Mouse (Mus musculus) limb, embryonic 15.5 days (tissue): ENCODE measurements around the gene Lama1. TPM values are rescaled to one million over a fixed set of nuclear protein-coding genes. Genes with fewer than 3 reads are reported as not detected.
A peak's percentile ranks its signal among the peaks of the same experiment; 100 is the strongest.

ENCODE experiments used
- ATAC-seq: fragments of 200-750 bp; cut with Nextera tagmentation; 2 replicates; pipeline ENCODE4 v1.8.0; 2017; ENCODE audit warnings: low read depth, moderate TSS enrichment; ENCODE audit not compliant: insufficient number of reproducible peaks, low FRiP score, low TSS enrichment
- H3K27ac ChIP-seq: fragments of 300-500 bp; sonication (generic); 2 replicates; pipeline ENCODE4 v1.5.1; 2015; ENCODE audit warnings: moderate library complexity, mild to moderate bottlenecking, inconsistent platforms
- H3K27me3 ChIP-seq: fragments of 300-500 bp; sonication (generic); 2 replicates; pipeline ENCODE4 v1.6.1; 2015; ENCODE audit warnings: inconsistent platforms
- H3K36me3 ChIP-seq: fragments of 300-500 bp; sonication (generic); 2 replicates; pipeline ENCODE4 v1.6.1; 2015; ENCODE audit warnings: inconsistent platforms
- H3K4me1 ChIP-seq: fragments of 300-500 bp; sonication (generic); 2 replicates; pipeline ENCODE4 v1.6.1; 2015; ENCODE audit warnings: inconsistent platforms
- H3K4me2 ChIP-seq: fragments of 300-500 bp; sonication (generic); 2 replicates; pipeline ENCODE4 v1.6.1; 2015; ENCODE audit warnings: mild to moderate bottlenecking, inconsistent platforms
- H3K4me3 ChIP-seq: fragments of 300-500 bp; sonication (generic); 2 replicates; pipeline ENCODE4 v1.5.1; 2015; ENCODE audit warnings: mild to moderate bottlenecking, inconsistent platforms
- H3K9ac ChIP-seq: fragments of 300-500 bp; sonication (generic); 2 replicates; pipeline ENCODE4 v1.6.1; 2015; ENCODE audit warnings: inconsistent platforms
- H3K9me3 ChIP-seq: fragments of 300-500 bp; sonication (generic); 2 replicates; pipeline ENCODE4 v1.6.1; 2016; ENCODE audit warnings: inconsistent platforms
- WGBS: fragments of 180-500 bp; shearing (Covaris S2); methylation state at CpG from one replicate; pipeline ENCODE4 v1.1.7; 2015; 5-methylcytosine and 5-hydroxymethylcytosine counted together
- polyA plus RNA-seq: library from polyadenylated mRNA; unstranded; fragments of >200 nt; fragmentation: Nextera tagmentation; extraction: Ambion mirVana; gene quantifications from 2 replicates; pipeline ENCODE4 v1.2.1, GENCODE M21; 2015

Lama1 gene
- polyA plus RNA-seq, 1 experiment from 2014 or later = 3.3 TPM

DNA sequence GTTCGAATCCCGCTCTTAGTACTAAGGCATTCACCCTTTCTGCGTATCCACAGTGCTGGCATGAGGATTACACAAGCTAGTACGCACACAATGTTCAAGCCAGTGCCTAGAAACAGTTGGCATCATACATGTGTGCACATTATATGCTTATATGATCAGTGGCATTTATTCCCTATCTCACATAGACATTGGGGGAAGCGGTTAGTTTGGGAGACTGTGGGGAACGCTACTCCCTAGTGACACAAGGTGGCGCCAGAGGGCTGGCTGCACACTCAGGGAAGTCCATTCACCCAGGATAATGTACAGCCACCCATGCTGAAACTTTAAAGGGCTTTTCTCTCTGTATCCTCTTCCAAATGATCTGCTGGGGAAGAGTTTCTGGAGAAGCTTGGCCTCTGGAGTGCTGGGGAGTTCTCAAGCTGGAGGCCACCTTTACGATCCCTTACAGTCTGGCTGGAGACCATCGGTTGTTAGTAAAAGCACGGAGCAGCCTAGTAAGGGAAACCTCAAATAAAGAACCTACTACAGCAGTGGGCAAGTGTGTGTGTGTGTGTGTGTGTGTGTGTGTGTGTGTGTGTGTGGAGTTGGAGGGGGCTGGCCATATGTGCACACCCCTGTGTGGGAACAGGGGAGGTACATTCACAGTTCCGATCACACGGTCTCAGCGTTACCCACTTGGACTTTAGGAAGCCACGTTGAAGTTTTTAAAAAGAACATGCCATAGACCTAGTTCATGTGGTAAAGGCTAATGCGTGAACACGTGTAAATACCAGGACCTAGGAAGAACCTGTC, 164.9 kb downstream of the Lama1 start:
- Histone ChIP-seq H3K4me3 (no peak overlapping the region), H3K9ac (no peak overlapping the region), H3K9me3 (no peaks in the 10 kb centered on the region), H3K27me3 (no peaks in the 10 kb centered on the region), H3K4me2 (no peak overlapping the region), H3K27ac (no peak overlapping the region), H3K36me3 (peaks cover 46% of the 10 kb centered on the region), H3K4me1 (peaks cover 33% of the 10 kb centered on the region)
- 71% methylated on average over 16 of the region's 16 CpGs for WGBS
- peak; percentile 72 for ATAC-seq

DNA sequence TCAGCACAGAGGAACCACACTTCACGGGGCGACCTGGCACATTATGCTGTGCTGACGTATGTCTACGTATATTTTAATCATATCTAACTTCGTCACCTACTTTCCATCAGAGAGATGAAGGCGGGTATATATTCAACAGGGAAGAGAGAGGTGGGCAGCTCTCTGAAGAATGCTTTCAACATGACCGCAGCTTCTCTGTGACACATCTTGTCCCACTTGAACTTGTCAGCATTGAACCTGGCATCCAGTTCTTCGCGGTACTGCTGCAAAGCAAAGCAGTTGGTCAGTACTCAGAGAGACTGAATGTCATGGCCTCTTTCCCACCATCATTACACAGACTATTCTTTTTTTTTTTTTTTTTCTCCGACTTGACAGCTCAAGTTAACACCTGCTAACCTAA, 167.3 kb downstream of the Lama1 start:
- Histone ChIP-seq H3K27ac (peak overlapping the region; percentile 92; the same call in 1 of the 2 replicates), H3K9me3 (no peaks in the 10 kb centered on the region), H3K4me1 (peaks cover 37% of the 10 kb centered on the region), H3K36me3 (peaks cover 32% of the 10 kb centered on the region), H3K4me2 (no peak overlapping the region), H3K4me3 (no peak overlapping the region), H3K9ac (no peak overlapping the region), H3K27me3 (no peaks in the 10 kb centered on the region)
- ATAC-seq = no peak
- 79% methylated on average over 10 of the region's 10 CpGs for WGBS

- no peak overlapping the region for H3K9ac ChIP-seq
- no peak overlapping the region for H3K4me3 ChIP-seq
- H3K36me3 ChIP-seq = peaks cover 32% of the 10 kb centered on the region
- H3K4me2 ChIP-seq = no peak overlapping the region
- no peaks in the 10 kb centered on the region for H3K9me3 ChIP-seq
- H3K4me1 ChIP-seq = peaks cover 37% of the 10 kb centered on the region
- no peak for ATAC-seq
- peak overlapping the region; percentile 92 for H3K27ac ChIP-seq
- no peaks in the 10 kb centered on the region for H3K27me3 ChIP-seq
- WGBS = 21% methylated on average over 3 of the region's 3 CpGs
Observed at GRCm38 (mm10) chr17:67864912-67865311, 167.9 kb downstream of the Lama1 start.

GRCm38 (mm10) chr17:67866026-67866425, 169.0 kb downstream of the Lama1 start:
- H3K36me3 ChIP-seq = peaks cover 25% of the 10 kb centered on the region
- peaks cover 37% of the 10 kb centered on the region for H3K4me1 ChIP-seq
- H3K27me3 ChIP-seq = no peaks in the 10 kb centered on the region
- H3K9me3 ChIP-seq = no peaks in the 10 kb centered on the region
- H3K4me3 ChIP-seq = no peak overlapping the region
- ATAC-seq = no peak
- peak overlapping the region; percentile 24; the same call in 1 of the 2 replicates for H3K4me2 ChIP-seq
- H3K27ac ChIP-seq = peak overlapping the region; percentile 92
- no peak overlapping the region for H3K9ac ChIP-seq
- 28% methylated on average over 9 of the region's 9 CpGs for WGBS

GRCm38 (mm10) chr17:67866541-67867241, 169.6 kb downstream of the Lama1 start:
- Histone ChIP-seq H3K4me2 (peak overlapping the region; percentile 24; the same call in 1 of the 2 replicates), H3K27me3 (no peaks in the 10 kb centered on the region), H3K9ac (no peak overlapping the region), H3K36me3 (peaks cover 25% of the 10 kb centered on the region), H3K9me3 (no peaks in the 10 kb centered on the region), H3K27ac (peak overlapping the region; percentile 92), H3K4me1 (peaks cover 37% of the 10 kb centered on the region), H3K4me3 (no peak overlapping the region)
- ATAC-seq = peak; percentile 28; the same call in 1 of the 2 replicates
- WGBS = 24% methylated on average over 20 of the region's 20 CpGs

GRCm38 (mm10) chr17:67869731-67870601, 172.9 kb downstream of the Lama1 start:
- Histone ChIP-seq H3K36me3 (peaks cover 47% of the 10 kb centered on the region), H3K4me1 (peaks cover 24% of the 10 kb centered on the region), H3K9ac (no peak overlapping the region), H3K27ac (no peak overlapping the region), H3K4me3 (no peak overlapping the region), H3K4me2 (no peak overlapping the region), H3K27me3 (no peaks in the 10 kb centered on the region), H3K9me3 (no peaks in the 10 kb centered on the region)
- no peak for ATAC-seq
- 69% methylated on average over 23 of the region's 23 CpGs for WGBS

Other genes with a start within 250 kb of the Lama1 start
- 0.40 and 2.1 TPM in 2 replicates for gene Lrrc30, start 64.5 kb upstream of the Lama1 start, polyA plus RNA-seq